Mouse (Mus musculus) liver, postnatal 0 days (tissue): ENCODE data around the gene Mgat5.

ENCODE experiments used
- CTCF ChIP-seq: sonication (generic); IDR thresholded peaks from 2 replicates; pipeline ENCODE4 v1.5.1; 2016; ENCODE audit warnings: antibody characterized with exemption, low read depth
- EP300 ChIP-seq: IDR thresholded peaks from 2 replicates; pipeline ENCODE4 v1.6.1; 2016; ENCODE audit warnings: antibody characterized with exemption, low read depth, mild to moderate bottlenecking

- no peak for TF ChIP-seq CTCF
- no peak for TF ChIP-seq EP300
These were observed 143.2 kb downstream of the Mgat5 start for GRCm38 (mm10) chr1:127347878-127348620.
